Mouse (Mus musculus) limb, embryonic 14.5 days (tissue): ENCODE results near the gene Herpud1. TPM values are rescaled to one million over a fixed set of nuclear protein-coding genes. Genes with fewer than 3 reads are reported as not detected.

Source experiments
- ATAC-seq: fragments of 200-750 bp; cut with Nextera tagmentation; 2 replicates; pipeline ENCODE4 v1.8.0; 2017; ENCODE audit warnings: low read depth, moderate number of reproducible peaks, moderate TSS enrichment; ENCODE audit not compliant: low FRiP score
- DNase-seq: peaks from one replicate; pipeline ENCODE4 v3.0.0-alpha.2; 2015; ENCODE audit warnings: low spot score
- H3K27ac ChIP-seq: fragments of 300-500 bp; sonication (generic); replicated peaks from 2 replicates; pipeline ENCODE4 v1.5.1; 2014; ENCODE audit warnings: low read depth, mild to moderate bottlenecking, low read length, moderate library complexity, mixed read lengths
- H3K27me3 ChIP-seq: fragments of 300-500 bp; sonication (generic); 2 replicates; pipeline ENCODE4 v1.6.1; 2014; ENCODE audit warnings: low read length, mixed read lengths; ENCODE audit not compliant: control insufficient read depth, insufficient read depth
- H3K36me3 ChIP-seq: fragments of 300-500 bp; sonication (generic); 2 replicates; pipeline ENCODE4 v1.6.1; 2014; ENCODE audit warnings: mild to moderate bottlenecking, low read length, moderate library complexity, mixed read lengths; ENCODE audit not compliant: control insufficient read depth, insufficient read depth
- H3K4me1 ChIP-seq: fragments of 300-500 bp; sonication (generic); 2 replicates; pipeline ENCODE4 v1.6.1; 2014; ENCODE audit warnings: antibody characterized with exemption, low read length, mixed read lengths; ENCODE audit not compliant: control insufficient read depth, insufficient read depth
- H3K4me2 ChIP-seq: fragments of 300-500 bp; sonication (generic); replicated peaks from 2 replicates; pipeline ENCODE4 v1.6.1; 2014; ENCODE audit warnings: low read depth, mild to moderate bottlenecking, low read length, moderate library complexity; ENCODE audit not compliant: severe bottlenecking
- H3K4me3 ChIP-seq: fragments of 300-500 bp; sonication (generic); replicated peaks from 2 replicates; pipeline ENCODE4 v1.5.1; 2014; ENCODE audit warnings: low read length
- H3K9ac ChIP-seq: fragments of 300-500 bp; sonication (generic); 2 replicates; pipeline ENCODE4 v1.6.1; 2014; ENCODE audit warnings: mild to moderate bottlenecking, low read depth, low read length, moderate library complexity; ENCODE audit not compliant: severe bottlenecking
- H3K9me3 ChIP-seq: fragments of 300-500 bp; sonication (generic); 2 replicates; pipeline ENCODE4 v1.6.1; 2016; ENCODE audit warnings: low read length; ENCODE audit not compliant: control insufficient read depth
- POLR2A ChIP-seq: fragments of 200-500 bp; IDR thresholded peaks from 2 replicates; pipeline ENCODE4 v1.8.0; 2012; ENCODE audit warnings: inconsistent platforms, mild to moderate bottlenecking, moderate library complexity, borderline replicate concordance; ENCODE audit not compliant: insufficient read depth, insufficient read length; ENCODE audit errors: extremely low read depth
- WGBS: fragments of 180-500 bp; shearing (Covaris S2); extraction: QIAGEN DNeasy Blood & Tissue Kit; methylation state at CpG from one replicate; pipeline ENCODE4 v1.1.7; 2014; 5-methylcytosine and 5-hydroxymethylcytosine counted together
- polyA plus RNA-seq, 2 experiments: library from polyadenylated mRNA; depleted of rRNA in 1 of 2; stranded (reverse) in 1 of 2; unstranded in 1 of 2; fragments of >200 nt; fragmentation: Nextera tagmentation in 1 of 2; extraction: Ambion mirVana in 1 of 2; gene quantifications; 2 replicates each; pipeline versions ENCODE4 v1.2.1 to v1.2.3; 2012 to 2014

Gene Herpud1
- polyA plus RNA-seq, 2 experiments, result 72.9 to 84.1 TPM

GRCm38 (mm10) chr8:94363906-94364305 lies 22.3 kb upstream of the Herpud1 start:
- H3K4me2 ChIP-seq, result no peak overlapping the region
- H3K9ac ChIP-seq, result no peak overlapping the region
- no peak for TF ChIP-seq POLR2A
- no peak overlapping the region for H3K27ac ChIP-seq
- no peak for DNase-seq
- H3K4me1 ChIP-seq, result no peaks in the 10 kb centered on the region; the same call in 1 of the 2 replicates
- ATAC-seq, result no peak
- H3K9me3 ChIP-seq, result no peaks in the 10 kb centered on the region
- 88% methylated on average over 2 of the region's 2 CpGs for WGBS
- no peaks in the 10 kb centered on the region for H3K36me3 ChIP-seq
- no peak overlapping the region for H3K4me3 ChIP-seq
- H3K27me3 ChIP-seq, result no peaks in the 10 kb centered on the region

GRCm38 (mm10) chr8:94364686-94365312 lies 21.4 kb upstream of the Herpud1 start:
- Histone ChIP-seq H3K4me1 (no peaks in the 10 kb centered on the region; the same call in 1 of the 2 replicates), H3K9me3 (no peaks in the 10 kb centered on the region), H3K36me3 (no peaks in the 10 kb centered on the region), H3K27me3 (no peaks in the 10 kb centered on the region), H3K9ac (no peak overlapping the region), H3K4me3 (no peak overlapping the region), H3K27ac (no peak overlapping the region), H3K4me2 (no peak overlapping the region)
- TF ChIP-seq POLR2A, result no peak
- ATAC-seq, result no peak
- WGBS, result 89% methylated on average over 6 of the region's 6 CpGs
- DNase-seq, result no peak

GRCm38 (mm10) chr8:94365410-94365981 lies 20.7 kb upstream of the Herpud1 start:
- no peak overlapping the region for H3K9ac ChIP-seq
- no peaks in the 10 kb centered on the region for H3K9me3 ChIP-seq
- no peak for ATAC-seq
- no peaks in the 10 kb centered on the region for H3K36me3 ChIP-seq
- H3K4me1 ChIP-seq, result no peaks in the 10 kb centered on the region; the same call in 1 of the 2 replicates
- H3K4me2 ChIP-seq, result no peak overlapping the region
- DNase-seq, result no peak
- H3K4me3 ChIP-seq, result no peak overlapping the region
- TF ChIP-seq POLR2A, result no peak
- no peak overlapping the region for H3K27ac ChIP-seq
- 86% methylated on average over 9 of the region's 9 CpGs for WGBS
- no peaks in the 10 kb centered on the region for H3K27me3 ChIP-seq

- no peak for ATAC-seq
- WGBS, result 75% methylated on average over 5 of the region's 5 CpGs
- H3K4me3 ChIP-seq, result no peak overlapping the region
- no peak for DNase-seq
- H3K9ac ChIP-seq, result no peak overlapping the region
- no peak overlapping the region for H3K4me2 ChIP-seq
- no peaks in the 10 kb centered on the region for H3K27me3 ChIP-seq
- no peaks in the 10 kb centered on the region for H3K4me1 ChIP-seq
- no peak for TF ChIP-seq POLR2A
- no peak overlapping the region for H3K27ac ChIP-seq
- H3K9me3 ChIP-seq, result no peaks in the 10 kb centered on the region
- no peaks in the 10 kb centered on the region for H3K36me3 ChIP-seq
Measured at GRCm38 (mm10) chr8:94370839-94371238, 15.4 kb upstream of the Herpud1 start.

GRCm38 (mm10) chr8:94372955-94373599 lies 13.2 kb upstream of the Herpud1 start:
- no peak overlapping the region for H3K27ac ChIP-seq
- H3K9me3 ChIP-seq, result no peaks in the 10 kb centered on the region
- 76% methylated on average over 6 of the region's 6 CpGs for WGBS
- H3K9ac ChIP-seq, result no peak overlapping the region
- H3K4me2 ChIP-seq, result no peak overlapping the region
- peaks cover 4% of the 10 kb centered on the region; the same call in 1 of the 2 replicates for H3K4me1 ChIP-seq
- no peak overlapping the region for H3K4me3 ChIP-seq
- H3K36me3 ChIP-seq, result no peaks in the 10 kb centered on the region
- no peak for TF ChIP-seq POLR2A
- DNase-seq, result no peak
- no peak for ATAC-seq
- H3K27me3 ChIP-seq, result no peaks in the 10 kb centered on the region
